Mouse (Mus musculus) thymus, postnatal 10 days (tissue): ENCODE results near the gene Olfr1037.
"Not testable (repeated sequence)": the region's sequence is repeated elsewhere in the genome, so short reads cannot be mapped to it uniquely, and the experiment has no call there.

Experiments used
- DNase-seq, 2 experiments: peaks; one replicate each; pipeline ENCODE4 v3.0.0; 2021; ENCODE audit warnings: low spot score in 2 of 2

Gene Olfr1037

GRCm38 (mm10) chr2:86087285-86087684 lies at the start of gene Olfr1037:
Gene Olfr1037 (minus strand): TSS chr2:86087385.
- DNase-seq = no peak

DNA sequence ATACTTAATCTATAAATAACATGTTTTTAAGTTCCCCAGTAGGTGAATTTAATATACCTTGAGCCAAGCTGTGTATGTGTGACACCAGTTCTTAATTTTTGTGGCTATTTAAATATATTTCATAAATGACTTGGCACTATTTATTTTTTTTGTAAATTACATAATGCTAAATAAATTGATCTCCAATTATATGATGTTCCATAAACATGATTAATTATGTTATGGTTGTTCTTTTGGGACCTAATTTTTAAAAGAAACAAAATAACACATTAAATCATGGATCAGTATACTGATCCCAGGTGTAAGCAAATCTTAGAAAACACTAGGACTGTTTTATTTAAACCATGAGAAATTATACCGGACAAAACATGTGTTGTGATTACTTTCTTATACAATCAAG lies 48.6 kb upstream of the Olfr1037 start, which contains the start of gene Olfr1039:
Gene Olfr1039, minus strand, starts transcription at position 101 of the 400 bp plus-strand sequence.
- DNase-seq = no peak

DNA sequence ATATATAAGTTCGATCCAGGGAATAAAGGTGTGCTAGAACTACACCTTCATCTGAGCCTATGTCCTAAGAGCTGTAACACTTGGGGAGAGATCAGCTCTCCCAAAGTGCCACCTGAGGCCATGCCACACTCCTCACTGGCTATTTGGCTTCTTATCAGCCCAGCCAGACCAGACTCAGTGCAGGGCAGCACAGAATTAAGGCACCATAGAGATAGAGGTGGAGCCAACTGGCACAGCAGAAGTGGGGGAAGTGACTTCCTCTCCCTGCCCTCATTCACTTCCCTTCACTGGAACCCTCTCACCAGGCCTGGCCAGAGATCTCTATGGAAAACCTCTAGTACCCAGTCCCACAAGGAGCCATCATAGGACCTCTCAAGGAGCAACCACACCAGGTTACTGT lies 6.7 kb downstream of the Olfr1037 start:
- not testable (repeated sequence) for DNase-seq

DNA sequence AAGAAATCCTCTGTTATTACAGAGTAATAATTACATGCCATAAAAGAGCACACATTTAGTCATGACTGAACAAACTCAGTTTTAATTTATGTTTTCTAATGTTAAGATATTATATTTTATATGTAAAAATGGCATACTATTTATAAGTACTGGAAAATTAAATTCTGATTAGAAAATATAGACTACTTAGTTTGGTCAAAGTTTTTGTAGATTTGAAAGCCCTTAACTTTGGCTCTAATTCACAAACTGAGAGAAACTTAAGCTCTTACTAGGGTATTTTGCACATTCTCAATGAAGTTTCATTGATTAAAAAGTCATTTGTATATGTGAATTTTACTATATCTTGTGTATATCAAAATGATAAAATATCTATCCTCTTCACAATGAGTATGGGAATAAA lies 13.5 kb downstream of the Olfr1037 start, which contains the start of gene Olfr1036:
Gene Olfr1036, plus strand, starts transcription at position 301 of the 400 bp plus-strand sequence.
- DNase-seq = not testable (repeated sequence)

- DNase-seq = no peak
Observed at GRCm38 (mm10) chr2:86070189-86070588, 17.0 kb downstream of the Olfr1037 start.

DNA sequence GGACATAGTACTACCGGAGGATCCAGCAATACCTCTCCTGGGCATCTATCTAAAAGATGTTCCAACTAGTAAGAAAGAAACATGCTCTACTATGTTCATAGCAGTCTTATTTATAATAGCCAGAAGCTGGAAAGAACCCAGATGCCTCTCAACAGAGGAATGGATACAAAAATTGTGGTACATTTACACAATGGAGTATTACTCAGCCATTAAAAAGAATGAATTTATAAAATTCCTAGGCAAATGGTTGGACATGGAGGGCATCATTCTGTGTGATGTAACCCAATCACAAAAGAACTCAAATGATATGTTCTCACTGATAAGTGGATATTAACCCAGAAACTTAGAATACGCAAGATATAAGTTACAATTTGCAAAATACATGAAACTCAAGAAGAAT lies 23.4 kb downstream of the Olfr1037 start:
- DNase-seq = not testable (repeated sequence)

- DNase-seq = not testable (repeated sequence)
Observed at GRCm38 (mm10) chr2:86050777-86051176, 36.4 kb downstream of the Olfr1037 start.

DNA sequence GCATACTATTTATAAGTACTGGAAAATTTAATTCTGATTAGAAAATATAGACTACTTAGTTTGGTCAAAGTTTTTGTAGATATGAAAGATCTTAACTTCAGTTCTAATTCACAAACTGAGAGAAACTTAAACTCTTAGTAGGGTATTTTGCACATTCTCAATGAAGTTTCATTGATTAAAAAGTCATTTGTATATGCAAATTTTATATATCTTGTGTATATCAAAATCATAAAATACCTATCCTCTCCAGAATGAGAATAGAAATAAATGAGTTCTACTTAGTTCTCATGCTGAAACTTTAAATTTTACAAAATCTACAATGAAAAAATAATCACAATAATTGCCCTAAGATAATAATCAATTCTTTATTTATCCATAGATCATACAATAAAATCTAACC lies 41.6 kb downstream of the Olfr1037 start, which contains the start of gene Olfr1034:
Gene Olfr1034, plus strand, starts transcription at position 301 of the 400 bp plus-strand sequence.
- no peak for DNase-seq
